Mouse (Mus musculus) left cerebral cortex, adult 11 months (tissue): ENCODE results near the gene Pkd1l2.

Experiments used
- DNase-seq: peaks from one replicate; pipeline ENCODE4 v3.0.0; 2022; ENCODE audit warnings: low spot score

Gene Pkd1l2

DNA sequence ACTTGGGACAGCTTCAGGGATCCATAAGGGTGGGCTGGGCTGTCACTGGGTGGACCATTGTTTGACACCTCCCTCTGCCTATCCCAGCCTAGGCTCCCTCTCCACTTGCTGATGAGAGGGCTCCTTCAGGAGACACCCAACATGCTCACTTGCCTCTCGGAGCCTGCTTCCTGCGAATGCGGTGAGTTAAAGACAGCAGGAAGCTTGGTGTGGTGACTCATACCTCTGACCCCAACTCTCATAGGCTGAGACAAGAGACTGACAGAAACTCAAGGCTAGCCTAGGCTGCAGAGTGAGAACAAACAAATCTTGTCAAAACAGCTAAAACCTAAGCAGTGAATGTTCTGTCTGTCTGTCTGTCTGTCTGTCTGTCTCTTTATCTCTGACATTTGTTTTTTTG is 48.9 kb downstream of the Pkd1l2 start:
- DNase-seq: no peak

DNA sequence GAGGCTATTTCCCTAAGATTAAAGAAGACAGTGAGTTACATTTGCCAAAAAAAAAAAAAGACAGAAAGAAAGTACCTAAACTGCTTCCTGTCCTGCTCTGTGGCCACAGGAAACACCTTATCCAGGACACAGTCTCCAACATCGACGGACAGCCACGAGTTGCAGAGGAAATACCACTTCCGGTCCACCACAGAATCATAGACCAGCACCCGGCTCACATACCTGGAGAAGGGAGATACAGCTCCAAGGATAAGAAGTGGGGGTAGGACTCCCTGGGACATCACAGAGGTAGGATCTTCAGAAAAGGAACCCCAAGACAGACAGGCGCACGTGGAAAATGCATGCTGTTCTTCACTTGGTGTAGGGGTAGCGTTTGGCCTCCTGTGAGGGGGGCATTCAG is 49.6 kb downstream of the Pkd1l2 start:
- no peak for DNase-seq

DNA sequence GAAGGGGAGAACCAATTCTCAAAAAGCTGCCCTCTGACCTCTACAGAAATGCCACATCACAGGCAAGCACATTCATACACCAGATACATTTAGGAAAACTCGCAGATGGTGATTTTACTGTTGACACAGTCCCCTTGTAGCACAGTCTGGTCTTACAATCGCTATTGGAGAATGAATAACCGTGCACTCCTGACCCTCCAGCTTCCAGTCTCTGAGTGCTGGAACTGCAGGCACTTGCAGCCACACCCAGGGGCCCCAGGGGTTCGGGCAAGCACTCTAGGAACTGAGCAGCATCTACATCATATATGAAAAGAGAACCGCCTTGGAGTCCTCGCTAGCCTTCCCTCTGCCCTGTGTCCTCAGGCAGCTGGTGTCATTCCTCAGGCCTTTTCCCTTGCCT is 50.8 kb downstream of the Pkd1l2 start:
- DNase-seq: no peak

DNA sequence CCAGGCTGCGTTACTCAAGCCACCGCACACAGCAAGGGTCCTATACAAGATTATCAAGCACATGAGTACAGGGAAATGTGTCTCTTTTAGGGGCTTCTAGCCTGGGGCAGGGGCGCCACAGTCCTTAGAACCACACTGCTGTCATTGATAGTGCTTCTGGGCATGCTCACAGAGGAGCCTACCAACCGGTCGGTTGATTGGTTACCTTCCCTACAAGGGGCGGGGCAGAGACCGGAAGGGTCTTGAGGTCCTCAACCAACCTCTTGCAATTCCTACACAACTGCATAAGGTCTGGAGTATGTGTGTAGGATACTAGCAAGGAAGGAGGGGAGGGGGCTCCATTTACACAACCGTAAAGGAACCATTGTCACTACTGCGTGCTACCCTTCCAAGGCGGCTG is 53.6 kb downstream of the Pkd1l2 start:
- no peak for DNase-seq

DNA sequence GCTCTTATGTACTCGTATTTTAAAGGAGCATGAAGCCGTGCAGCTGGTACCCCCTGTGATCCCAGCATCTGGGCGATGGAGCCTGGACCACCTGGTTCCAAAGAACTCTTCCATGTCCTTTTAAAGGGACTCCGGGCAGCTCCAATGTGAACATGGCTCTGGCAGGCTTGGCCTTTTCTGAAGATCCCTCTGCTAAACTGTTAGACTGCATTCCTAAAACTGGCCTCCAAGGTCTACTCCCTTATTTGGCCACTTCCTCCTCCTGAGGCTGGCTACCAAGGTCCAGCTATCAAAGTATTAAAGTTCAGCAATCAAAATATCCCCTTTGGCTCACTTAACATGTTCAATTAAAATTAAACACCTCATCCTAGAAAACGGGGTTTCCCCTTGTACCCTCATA is 54.6 kb downstream of the Pkd1l2 start:
- no peak for DNase-seq

DNA sequence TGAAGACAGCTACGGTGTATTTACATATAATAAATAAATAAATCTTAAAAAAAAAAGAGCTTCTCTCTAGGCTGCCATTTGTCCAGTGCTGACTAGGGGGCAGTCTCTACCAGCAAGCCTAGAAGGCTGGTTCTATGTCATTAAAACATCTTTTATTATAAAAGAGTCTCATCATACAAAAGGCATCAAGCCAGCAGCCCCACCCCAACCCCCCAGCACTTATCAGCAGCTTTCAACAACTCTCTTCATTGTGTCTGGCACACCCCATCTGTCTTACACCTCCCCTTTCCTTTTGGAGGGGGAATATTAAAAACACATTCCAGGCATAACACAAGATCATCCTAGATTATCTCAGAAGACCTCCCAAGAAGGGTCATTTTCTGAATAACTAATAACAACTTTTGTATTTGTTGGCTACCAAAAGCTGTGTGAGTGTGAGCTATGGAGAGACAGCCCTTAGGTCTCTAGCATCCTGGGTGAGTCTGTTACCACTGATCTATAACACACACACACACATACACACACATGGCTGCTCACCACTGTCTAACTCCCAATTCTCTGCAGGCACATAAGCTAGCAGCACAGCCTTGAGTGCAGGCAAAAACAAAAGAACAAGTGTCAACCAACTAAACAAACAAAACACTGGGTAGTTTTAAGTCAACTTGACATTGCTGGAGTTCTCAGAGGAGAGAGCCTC is 59.8 kb downstream of the Pkd1l2 start:
- DNase-seq: no peak

DNA sequence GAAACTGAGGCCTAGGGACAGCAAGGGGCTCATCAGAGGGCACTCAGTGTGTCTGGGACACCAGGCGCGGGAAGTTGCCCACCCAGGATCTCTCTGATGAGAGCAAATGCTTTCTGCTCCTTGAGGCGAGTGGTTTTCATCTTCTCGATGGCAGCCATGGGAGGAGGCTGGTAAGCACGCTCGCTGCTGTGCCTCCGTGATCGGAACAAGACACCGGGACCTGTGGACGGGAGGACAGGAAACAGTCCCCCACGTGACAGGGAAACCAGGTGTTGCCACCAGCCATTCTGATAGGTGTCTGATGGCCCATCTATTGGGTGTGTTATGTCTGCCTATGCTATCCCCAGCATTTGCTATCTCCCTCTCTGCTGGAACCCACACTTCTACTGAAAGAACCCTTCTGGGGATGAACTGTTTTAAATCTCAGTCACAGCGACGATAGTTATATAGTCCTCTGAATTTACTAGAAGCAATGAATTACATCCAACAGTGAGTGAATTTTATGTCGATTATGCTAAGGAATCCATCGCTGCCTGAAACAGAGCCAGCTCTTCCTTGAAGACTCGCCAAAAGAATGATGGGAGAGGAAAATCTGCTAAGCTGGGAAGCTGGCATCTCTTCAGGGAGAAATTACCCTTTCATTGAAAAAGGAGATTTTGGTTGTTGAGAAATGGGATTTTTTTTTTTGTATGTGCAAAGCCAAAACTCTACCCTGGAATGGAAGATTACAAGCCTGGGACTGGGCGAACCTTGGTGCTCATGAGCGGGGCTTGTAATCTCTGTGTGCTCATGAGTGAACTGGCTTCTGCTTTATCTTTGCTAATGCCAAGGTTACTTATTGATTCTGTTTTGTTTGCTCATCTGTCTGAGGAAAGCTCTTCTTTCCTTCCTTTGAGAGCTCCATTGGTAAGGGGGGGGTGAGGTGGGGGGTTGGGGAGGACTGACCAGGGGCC is 62.6 kb downstream of the Pkd1l2 start:
- DNase-seq: no peak

DNA sequence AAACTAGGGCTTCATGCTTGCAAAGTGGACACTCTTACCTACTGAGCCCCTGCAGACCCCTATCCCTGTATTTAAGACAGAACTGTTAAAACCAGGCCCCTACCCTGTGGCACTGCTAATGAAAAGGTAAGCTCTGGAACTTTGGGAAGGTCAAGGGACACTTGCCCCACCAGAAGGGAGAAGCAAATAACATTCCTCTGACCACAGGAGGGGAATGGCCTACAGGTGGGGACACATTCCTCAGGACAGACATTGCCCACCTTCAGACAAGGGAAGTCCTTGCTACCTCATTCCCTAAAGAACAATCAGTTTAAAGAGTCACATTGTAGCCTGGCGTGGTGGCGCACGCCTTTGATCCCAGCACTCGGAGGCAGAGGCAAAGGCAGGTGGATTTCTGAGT is 64.4 kb downstream of the Pkd1l2 start:
- DNase-seq: no peak

DNA sequence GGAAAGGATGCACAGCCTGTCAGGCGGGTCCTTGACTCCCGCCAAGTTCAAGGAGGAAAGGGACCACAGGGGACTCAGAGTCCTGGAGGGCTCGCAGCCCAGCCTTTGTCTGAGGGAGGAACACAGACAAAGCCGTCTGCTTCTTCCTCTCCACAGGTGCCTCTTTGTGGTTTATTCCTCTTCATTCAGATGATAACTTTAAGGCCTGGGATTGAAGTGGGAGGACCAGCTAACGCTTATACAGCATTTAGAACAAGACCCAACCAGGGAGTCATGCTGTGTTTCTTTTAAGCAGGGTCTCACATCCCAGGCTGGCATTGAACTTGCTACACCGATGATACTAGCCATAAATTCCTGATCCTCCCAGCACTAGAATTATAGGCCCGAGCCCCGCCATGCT is 65.2 kb downstream of the Pkd1l2 start:
- DNase-seq: no peak

DNA sequence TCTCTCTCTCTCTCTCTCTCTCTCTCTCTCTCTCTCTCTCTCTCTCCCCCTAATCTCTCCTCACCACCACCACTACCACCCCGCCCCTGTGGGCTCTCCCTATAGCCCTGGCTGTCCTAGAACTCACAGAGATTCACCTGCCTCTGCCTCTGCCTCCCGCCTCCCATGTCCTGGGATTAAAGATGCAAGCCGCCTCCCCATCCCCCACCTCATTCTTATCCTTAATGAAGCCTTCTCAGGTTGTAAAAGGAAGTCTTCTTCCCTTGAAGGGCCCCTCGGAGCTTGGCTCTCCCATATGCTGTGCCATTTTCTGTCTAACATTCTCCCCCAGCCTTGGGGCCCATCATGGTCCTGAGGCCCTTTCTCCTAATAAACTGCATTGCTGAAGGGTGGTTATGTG is 66.6 kb downstream of the Pkd1l2 start:
- no peak for DNase-seq

DNA sequence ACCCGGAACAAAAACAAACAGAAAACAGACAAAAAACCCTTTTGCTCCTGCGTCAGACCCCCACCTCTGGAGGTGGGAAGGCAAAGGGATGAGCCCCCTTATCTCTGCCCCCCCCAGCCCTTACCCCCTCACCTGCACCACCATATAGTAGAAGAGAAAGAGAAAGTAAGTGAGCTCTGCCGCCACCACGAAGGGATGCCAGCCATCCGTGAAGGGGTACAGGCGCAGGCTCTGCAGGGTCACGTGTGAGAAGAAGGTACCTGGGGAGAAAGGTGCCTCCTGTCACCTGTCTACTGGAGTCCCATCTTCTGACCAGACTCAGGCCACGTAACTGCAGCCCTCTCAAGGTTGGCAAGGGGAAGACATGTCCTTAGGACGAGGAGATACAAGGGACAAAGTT is 70.9 kb downstream of the Pkd1l2 start:
- no peak for DNase-seq

DNA sequence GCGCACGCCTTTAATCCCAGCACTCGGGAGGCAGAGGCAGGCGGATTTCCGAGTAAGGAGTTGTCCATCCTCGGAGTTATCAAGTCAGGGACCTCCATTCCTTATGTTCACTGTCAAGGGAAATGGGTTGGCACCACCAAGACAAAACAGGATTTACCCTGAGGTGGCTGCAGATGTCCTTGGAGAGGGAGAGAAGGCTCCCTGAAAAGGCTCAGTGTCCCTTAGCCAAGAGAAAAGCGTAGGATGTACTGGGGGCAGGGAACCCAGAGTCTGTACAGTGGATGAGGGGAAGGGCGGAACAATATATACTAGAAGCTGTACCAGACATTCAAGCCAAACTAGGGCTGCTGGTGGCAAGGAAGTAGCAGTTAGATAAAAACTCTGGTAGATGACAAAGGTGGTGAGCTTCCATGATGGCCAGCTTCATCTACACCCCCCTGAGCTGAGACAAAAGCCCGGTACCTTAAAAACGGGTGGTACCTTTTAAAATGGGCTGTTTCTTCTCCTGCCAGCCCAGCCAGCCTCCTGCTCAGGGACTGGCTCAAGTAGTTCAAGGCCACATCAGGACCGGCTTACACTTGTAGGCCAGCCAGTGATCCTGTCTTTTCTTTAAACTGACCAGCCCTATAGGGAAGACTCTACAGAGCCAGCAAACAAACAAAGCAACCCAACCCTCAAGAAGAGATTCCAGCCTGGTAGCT is 88.1 kb downstream of the Pkd1l2 start:
- no peak for DNase-seq

DNA sequence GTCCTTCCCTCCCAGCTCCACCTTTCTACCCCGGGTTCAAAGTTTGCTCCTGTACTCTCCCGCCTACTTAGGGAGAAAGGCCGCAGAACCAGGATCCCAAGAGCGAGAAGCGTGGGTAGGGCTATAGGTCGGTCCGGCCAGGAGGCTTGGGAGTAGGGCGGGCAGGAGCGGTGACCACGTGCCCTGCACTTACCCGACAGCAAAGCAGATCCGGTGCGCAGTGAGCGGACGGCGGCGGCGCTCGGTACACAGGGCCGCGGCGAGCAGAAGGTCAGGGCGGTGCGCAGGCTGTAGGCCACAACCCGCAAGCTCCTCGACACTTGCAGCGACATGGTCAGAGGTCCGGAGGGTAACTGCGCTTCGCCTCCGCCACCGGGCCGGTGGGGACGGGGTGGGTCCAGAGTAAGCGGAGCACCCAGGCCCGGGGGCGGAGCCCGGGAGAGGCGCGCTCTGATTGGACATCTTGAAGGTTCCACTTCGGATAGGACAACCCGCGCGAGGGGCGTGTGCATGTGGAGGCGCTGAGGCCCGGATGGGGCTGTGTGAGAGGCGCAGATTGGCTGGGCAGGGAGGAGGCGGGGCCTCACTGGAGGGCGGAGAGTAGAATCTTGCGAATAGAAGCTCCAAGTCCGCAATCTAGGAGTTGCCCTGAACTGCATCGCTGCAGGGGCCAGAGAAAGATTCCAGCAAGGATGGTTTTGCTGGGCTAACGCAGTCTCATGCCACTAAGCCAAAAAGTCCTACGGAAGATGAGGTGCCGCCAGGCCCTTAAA is 89.0 kb downstream of the Pkd1l2 start, which contains the start of gene Gcsh:
TSS of gene Gcsh (minus strand) at position 443 of the 773 bp plus-strand sequence.
- peak; percentile 96 for DNase-seq

DNA sequence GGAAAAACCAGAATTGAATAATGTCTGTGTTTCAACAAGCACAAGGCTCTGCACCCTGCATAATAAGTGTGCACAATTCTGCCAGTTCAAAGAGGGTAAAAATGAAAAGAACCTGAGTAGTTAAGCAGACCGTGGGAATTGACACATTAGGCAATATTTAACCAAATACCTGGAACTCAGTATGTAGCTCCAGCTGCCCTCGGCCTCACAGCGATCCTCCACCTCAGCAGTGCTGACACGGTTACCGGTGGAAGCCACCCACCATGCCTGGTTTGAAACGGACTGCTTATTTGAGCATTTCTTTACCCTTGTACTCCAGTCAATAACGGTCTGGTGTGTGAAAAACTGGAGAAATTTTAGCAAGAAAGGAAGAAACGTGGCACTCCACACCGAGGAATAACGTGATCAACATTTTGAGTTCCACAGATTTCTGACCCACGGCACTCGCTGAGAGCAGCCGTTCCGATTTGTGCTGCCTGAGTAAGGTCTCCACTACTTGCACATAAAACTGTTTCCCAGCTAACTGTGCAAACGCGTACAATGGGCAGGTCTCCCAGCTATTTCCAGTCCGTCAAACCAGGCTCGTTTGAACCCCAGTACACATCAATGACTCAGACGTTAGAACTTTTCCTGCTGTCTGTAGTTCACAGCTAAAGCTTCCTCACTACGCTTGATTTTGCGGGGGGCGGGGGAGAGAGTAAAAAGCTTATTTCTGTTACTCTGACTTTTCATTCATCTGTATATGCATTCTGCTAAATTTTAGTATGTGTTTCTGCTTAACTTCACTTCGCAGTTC is 89.9 kb downstream of the Pkd1l2 start:
- no peak for DNase-seq

DNA sequence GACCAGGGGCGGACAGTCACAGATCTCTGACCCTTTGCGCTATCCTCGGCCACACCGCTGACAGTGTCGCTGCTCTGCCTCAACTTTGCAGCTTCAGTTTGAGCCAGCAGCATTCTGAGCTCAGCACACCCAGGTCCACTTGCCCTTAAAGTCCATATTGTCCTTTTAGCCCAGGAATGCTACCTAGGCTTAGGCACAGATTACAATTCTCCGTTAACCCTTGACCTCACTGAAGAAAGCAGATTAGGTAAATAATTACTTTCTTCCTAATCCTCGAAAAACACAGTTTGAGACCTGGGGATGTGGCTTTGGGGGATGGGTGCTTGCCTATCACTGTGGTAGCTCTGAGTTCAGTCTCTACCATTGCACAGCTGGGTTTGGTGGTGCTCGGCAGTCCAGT is 91.0 kb downstream of the Pkd1l2 start:
- DNase-seq: no peak

DNA sequence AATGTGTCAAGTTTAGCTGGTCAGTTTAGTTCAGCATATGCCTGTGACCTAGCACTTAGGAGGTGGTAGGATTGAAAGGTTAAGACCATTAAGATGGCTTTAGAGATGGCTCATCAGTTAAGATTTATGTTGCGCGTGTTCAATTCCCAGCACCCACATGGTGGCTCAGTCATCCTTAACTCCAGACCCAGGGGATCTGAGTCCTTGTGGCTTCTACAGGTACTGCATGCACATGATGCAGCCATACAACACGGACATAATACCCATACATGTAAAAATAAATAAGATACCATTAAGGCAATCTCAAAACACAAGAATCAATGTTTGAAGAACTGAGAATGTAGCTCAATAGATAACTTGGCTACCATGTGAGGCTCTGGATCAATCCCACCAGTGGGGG is 92.4 kb downstream of the Pkd1l2 start:
- no peak for DNase-seq

DNA sequence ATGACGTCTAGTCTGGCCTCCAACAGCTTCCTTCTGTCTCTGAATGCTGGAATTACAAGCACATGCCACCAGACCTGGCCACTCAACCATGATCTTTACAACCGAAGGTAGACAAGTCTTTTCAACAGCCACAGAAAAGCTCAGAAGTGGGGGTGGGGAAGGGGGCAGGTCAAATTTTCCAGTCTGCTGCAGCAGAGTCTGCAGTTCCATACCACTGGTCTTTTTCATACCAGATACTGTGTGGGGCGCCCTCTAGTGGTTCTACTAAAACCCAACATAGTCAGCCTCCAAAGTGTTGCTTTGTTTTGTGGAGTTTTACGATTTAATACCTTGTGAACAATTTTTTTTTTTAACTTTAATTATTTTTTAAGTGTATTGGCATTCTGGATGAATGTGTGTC is 102.1 kb downstream of the Pkd1l2 start:
- peak; percentile 23 for DNase-seq

DNA sequence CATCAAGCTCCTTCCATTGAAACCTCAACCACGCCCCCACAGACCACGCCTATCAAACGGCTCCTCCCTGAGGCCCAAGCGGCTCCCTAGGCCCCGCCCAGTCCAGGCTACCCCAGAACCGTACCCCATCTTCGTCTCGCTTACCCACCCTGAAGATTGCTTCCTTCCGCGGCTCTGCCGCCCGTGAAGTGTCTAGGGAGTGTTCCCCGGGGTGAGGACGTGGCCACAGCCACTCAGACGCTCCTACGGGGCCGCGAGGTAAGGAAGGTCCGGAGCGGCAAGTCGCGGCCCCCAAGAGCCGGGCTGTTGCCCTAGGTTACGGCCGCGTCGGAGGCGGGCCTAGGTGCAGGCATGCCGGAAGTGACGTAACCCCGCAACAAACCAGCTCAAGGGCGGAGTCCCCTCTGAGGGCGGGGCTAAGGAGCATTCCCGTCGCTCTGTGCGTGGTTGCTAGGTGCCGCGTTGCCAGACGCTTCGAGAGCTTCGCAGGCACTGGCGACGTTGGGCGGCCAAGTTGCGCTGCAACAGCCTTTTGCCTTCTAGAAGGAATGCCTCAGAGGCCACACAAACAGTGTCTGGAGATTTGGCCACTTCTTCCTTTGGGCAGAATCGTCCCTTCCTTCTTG is 103.5 kb downstream of the Pkd1l2 start, which contains the start of gene 1700030J22Rik:
TSS of gene 1700030J22Rik (minus strand) at position 329 of the 626 bp plus-strand sequence.
- peak; percentile 98 for DNase-seq

DNA sequence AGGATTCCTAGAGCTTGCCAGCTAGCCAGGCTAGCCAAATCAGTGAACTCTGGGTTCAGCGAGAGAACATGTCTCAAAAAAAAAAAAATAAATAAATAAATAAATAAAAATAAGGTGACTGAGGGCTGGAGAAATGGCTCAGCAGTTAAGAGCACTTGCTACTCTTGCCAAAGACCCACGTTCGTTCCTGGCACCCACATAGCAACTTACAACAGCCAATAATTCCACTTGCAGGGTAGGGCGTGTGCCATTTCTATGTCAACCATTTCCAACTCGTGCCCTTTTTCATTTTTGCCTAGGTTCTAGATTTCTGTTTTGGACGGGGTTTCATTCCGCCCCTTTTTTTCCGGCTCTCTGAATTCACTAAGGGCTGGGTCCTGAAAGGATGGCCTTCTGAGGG is 104.2 kb downstream of the Pkd1l2 start:
- no peak for DNase-seq

DNA sequence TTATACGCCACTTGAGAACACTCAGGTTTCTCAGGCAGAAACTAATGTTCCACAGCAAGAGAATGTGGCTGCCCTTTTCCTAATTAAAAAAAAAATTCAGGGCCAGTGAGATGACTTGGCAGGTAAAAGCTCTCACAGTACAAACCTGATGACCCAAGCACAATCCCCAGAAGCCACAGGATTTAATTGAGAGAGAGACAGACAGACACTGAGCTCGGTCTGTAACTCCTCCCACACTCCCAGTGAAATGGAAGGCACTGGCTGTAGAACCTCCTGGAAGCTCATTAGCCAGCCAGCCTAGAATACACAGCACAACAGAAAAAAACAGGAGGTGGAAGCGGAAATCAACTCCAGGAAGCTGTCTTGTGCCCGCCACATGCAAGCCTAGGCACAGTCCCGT is 106.6 kb downstream of the Pkd1l2 start:
- DNase-seq: no peak

DNA sequence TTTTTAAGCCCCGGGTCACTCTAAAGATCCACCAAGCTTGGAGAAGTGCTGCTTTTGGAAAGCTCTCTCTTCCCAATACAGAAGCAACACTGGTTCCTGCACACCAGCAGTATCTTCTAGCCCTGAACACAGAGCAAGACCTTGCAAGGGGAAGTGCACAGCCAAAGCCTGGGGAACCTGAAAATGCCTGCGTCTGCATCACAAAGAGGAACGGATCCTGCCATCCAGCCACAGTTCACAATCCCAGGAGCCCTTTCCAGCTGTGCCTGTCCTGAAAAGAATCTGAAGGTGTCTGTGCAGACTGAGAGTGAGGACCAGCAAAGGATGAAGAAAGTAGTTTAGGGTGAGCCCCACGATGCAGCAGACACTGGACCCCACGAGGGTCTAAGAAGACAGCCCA is 107.2 kb downstream of the Pkd1l2 start:
- DNase-seq: no peak
